Mouse (Mus musculus) bone marrow, adult 2 months (tissue): ENCODE data around the gene Nhlrc2. TPM values are rescaled to one million over a fixed set of nuclear protein-coding genes. Genes with fewer than 3 reads are reported as not detected.
A peak's percentile ranks its signal among the peaks of the same experiment; 100 is the strongest.

Source experiments
- H3K27ac ChIP-seq: fragments of 200-500 bp; 2 replicates; pipeline ENCODE4 v1.5.1; 2012; ENCODE audit warnings: low read depth, mild to moderate bottlenecking, control low read depth, inconsistent platforms, low read length; ENCODE audit not compliant: control insufficient read depth, poor library complexity, insufficient read depth
- H3K4me1 ChIP-seq: fragments of 200-500 bp; 2 replicates; pipeline ENCODE4 v1.6.1; 2011; ENCODE audit warnings: low read length; ENCODE audit not compliant: control insufficient read depth, insufficient read depth
- H3K4me3 ChIP-seq: fragments of 200-500 bp; replicated peaks from 2 replicates; pipeline ENCODE3; 2011; ENCODE audit warnings: mild to moderate bottlenecking, low read depth, low read length, control low read depth; ENCODE audit not compliant: control insufficient read depth
- CTCF ChIP-seq: fragments of 200-500 bp; IDR thresholded peaks from 2 replicates; pipeline ENCODE4 v1.5.1; 2011; ENCODE audit warnings: low read length, control low read depth; ENCODE audit not compliant: control insufficient read depth, insufficient read depth
- POLR2A ChIP-seq: fragments of 200-500 bp; IDR thresholded peaks from 2 replicates; pipeline ENCODE4 v1.6.1; 2011; ENCODE audit warnings: low read depth, mild to moderate bottlenecking, control low read depth, low read length, borderline replicate concordance; ENCODE audit not compliant: control insufficient read depth
- WGBS: fragments of 180-500 bp; shearing (Covaris S2); methylation state at CpG from one replicate; pipeline ENCODE4 v1.1.7; 2018; 5-methylcytosine and 5-hydroxymethylcytosine counted together
- polyA plus RNA-seq: library from polyadenylated mRNA; stranded (reverse); fragments of >200 nt; gene quantifications from 2 replicates; pipeline ENCODE4 v1.2.4, GENCODE M21; 2011; ENCODE audit warnings: low replicate concordance; ENCODE audit not compliant: missing spikeins, insufficient read depth, insufficient read length

The Nhlrc2 gene
- polyA plus RNA-seq, 1 experiment: 5.1 TPM

GRCm38 (mm10) chr19:56555972-56556371, 7.9 kb downstream of the Nhlrc2 start:
- Histone ChIP-seq H3K27ac (no peak overlapping the region), H3K4me3 (no peak overlapping the region), H3K4me1 (no peaks in the 10 kb centered on the region)
- 19% methylated on average over 5 of the region's 5 CpGs for WGBS
- TF ChIP-seq CTCF (no peak), POLR2A (no peak)

GRCm38 (mm10) chr19:56562433-56563138, 14.5 kb downstream of the Nhlrc2 start:
- no peak for TF ChIP-seq CTCF
- TF ChIP-seq POLR2A: no peak
- no peak overlapping the region for H3K27ac ChIP-seq
- H3K4me1 ChIP-seq: peaks cover 2% of the 10 kb centered on the region
- WGBS: 87% methylated on average over 9 of the region's 9 CpGs
- no peak overlapping the region for H3K4me3 ChIP-seq

GRCm38 (mm10) chr19:56563469-56563868, 15.4 kb downstream of the Nhlrc2 start:
- peaks cover 2% of the 10 kb centered on the region for H3K4me1 ChIP-seq
- H3K27ac ChIP-seq: no peak overlapping the region
- no peak overlapping the region for H3K4me3 ChIP-seq
- TF ChIP-seq POLR2A: no peak
- no peak for TF ChIP-seq CTCF
- 59% methylated on average over 3 of the region's 3 CpGs for WGBS

- TF ChIP-seq POLR2A (no peak), CTCF (0 out of 2 replicates have a peak, but pooled peaks have one; percentile 8)
Observed at GRCm38 (mm10) chr19:56565358-56565757, 17.3 kb downstream of the Nhlrc2 start.

GRCm38 (mm10) chr19:56566041-56566440, 18.0 kb downstream of the Nhlrc2 start:
- peaks cover 2% of the 10 kb centered on the region for H3K4me1 ChIP-seq
- H3K4me3 ChIP-seq: no peak overlapping the region
- no peak for TF ChIP-seq POLR2A
- peak; percentile 13; the same call in 1 of the 2 replicates for TF ChIP-seq CTCF
- WGBS: 55% methylated on average over 4 of the region's 4 CpGs
- H3K27ac ChIP-seq: no peak overlapping the region

More at GRCm38 (mm10) chr19:56565358-56565757, 17.3 kb downstream of the Nhlrc2 start:
- Histone ChIP-seq H3K4me3 (no peak overlapping the region), H3K27ac (no peak overlapping the region), H3K4me1 (peaks cover 2% of the 10 kb centered on the region)
- WGBS: 73% methylated on average over 6 of the region's 6 CpGs

- no peak for TF ChIP-seq CTCF
- no peak for TF ChIP-seq POLR2A
- 73% methylated on average over 6 of the region's 6 CpGs for WGBS
- no peak overlapping the region for H3K27ac ChIP-seq
- H3K4me3 ChIP-seq: no peak overlapping the region
- H3K4me1 ChIP-seq: peaks cover 2% of the 10 kb centered on the region
Observed at GRCm38 (mm10) chr19:56566940-56567339, 18.9 kb downstream of the Nhlrc2 start.

GRCm38 (mm10) chr19:56570781-56571180, 22.7 kb downstream of the Nhlrc2 start:
- Histone ChIP-seq H3K4me1 (no peaks in the 10 kb centered on the region; the same call in 1 of the 2 replicates), H3K27ac (no peak overlapping the region), H3K4me3 (no peak overlapping the region)
- 86% methylated on average over 8 of the region's 8 CpGs for WGBS
- TF ChIP-seq CTCF (no peak), POLR2A (no peak)

- TF ChIP-seq POLR2A (no peak), CTCF (no peak)
- 61% methylated on average over 2 of the region's 2 CpGs for WGBS
- Histone ChIP-seq H3K4me3 (no peak overlapping the region), H3K27ac (no peak overlapping the region), H3K4me1 (no peaks in the 10 kb centered on the region; the same call in 1 of the 2 replicates)
Observed at GRCm38 (mm10) chr19:56571234-56571633, 23.2 kb downstream of the Nhlrc2 start.

GRCm38 (mm10) chr19:56571913-56572312, 23.9 kb downstream of the Nhlrc2 start:
- no peak for TF ChIP-seq POLR2A
- no peak overlapping the region for H3K4me3 ChIP-seq
- WGBS: 80% methylated on average over 5 of the region's 5 CpGs
- no peaks in the 10 kb centered on the region for H3K4me1 ChIP-seq
- H3K27ac ChIP-seq: no peak overlapping the region

GRCm38 (mm10) chr19:56573184-56573583, 25.1 kb downstream of the Nhlrc2 start:
- no peak for TF ChIP-seq CTCF
- TF ChIP-seq POLR2A: no peak
- WGBS: 93% methylated on average over 6 of the region's 6 CpGs
- Histone ChIP-seq H3K4me1 (no peaks in the 10 kb centered on the region), H3K4me3 (no peak overlapping the region), H3K27ac (no peak overlapping the region)
